Mouse (Mus musculus): ENCODE data around the gene Drc3. TPM values are rescaled to one million over a fixed set of nuclear protein-coding genes. Genes with fewer than 3 reads are reported as not detected.

Drc3 gene
- 1.9 and 2.6 TPM in 2 replicates for polyA plus RNA-seq (2016; fragmentation: Nextera tagmentation; extraction: Ambion mirVana)

DNA sequence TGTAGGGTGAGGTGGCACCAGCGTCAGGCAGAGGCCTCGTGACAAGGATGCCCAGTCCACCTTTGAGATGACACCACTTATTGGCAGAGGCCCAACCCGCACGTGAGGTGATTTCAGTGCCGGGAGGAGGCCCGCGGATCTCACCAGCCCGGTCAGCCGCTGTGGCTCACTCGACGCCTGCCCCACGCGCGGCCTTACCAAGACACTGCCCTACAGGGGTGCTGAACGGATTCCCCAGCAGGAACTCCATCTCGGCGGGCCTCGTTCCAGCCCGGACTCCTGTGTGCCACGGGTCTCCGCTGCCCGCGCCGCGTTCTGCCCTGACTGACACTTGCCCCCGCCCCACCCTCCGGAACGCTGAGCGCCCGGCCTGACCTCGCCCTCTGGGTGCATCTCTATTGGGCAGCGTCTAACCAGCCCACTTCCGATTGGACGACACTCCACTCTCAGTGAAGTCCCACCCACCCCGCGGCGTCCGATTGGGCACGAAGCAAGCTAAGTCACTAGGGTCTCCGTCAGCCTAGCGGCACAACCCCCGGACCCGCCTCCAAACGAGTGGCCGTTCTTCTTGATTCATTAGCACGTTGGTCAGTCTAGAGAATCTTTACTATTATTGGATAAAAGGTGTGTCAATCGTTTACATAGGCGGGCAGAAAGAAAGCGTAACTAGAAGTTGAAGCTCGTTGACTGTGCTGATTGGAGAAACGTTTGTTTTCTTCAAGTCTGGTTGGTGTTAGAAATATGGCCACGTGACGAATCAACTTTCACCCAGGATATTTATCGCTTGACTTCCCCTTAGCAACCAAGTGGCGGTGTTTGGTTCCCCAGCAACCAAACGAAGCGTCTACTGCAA is at the start of gene Drc3, which contains the start of gene Tom1l2:
TSS of gene Drc3 (plus strand) at position 771 of the 853 bp plus-strand sequence.
TSS of gene Tom1l2 (minus strand) at position 347 of the 853 bp plus-strand sequence.
- Histone ChIP-seq H3K27ac (no peak within 1 kb of the TSS), H3K9me3 (no peaks in the 10 kb centered on the region), H3K27me3 (replicated peaks) (no peaks in the 10 kb centered on the region), H3K4me2 (replicated peaks) (peak within 1 kb of the TSS; percentile 89), H3K4me1 (peaks cover 12% of the 10 kb centered on the region), H3K4me3 (peak within 1 kb of the TSS; percentile 70), H3K9ac (peak within 1 kb of the TSS; percentile 73), H3K36me3 (no peaks in the 10 kb centered on the region)
- ATAC-seq (ENCODE audit: low FRiP score, low read depth): peak; percentile 100
- under 1% methylated on average over 57 of the region's 57 CpGs for WGBS

DNA sequence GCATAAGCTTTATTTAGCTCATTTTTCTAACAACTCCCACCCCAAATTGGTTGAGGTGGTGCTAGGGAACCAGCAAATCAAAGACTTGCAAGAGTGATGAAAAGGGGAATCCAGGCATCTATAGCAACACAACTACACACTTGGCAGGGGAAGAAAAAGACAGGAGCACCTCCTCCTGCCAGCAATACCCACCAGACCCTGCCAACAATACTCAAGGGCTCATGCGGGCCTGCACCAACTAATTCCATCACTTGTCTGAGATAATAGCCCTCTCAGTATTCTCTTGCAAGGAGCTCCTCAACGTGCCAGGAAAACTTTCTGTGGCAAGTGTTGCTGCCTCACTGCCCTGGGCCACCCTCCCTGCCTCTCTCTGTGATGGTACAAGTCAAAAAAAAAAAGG is 49.6 kb upstream of the Drc3 start:
- Histone ChIP-seq H3K4me2 (replicated peaks) (no peak overlapping the region), H3K27ac (no peak overlapping the region), H3K27me3 (replicated peaks) (no peaks in the 10 kb centered on the region), H3K4me1 (peaks cover 27% of the 10 kb centered on the region), H3K9ac (no peak overlapping the region), H3K9me3 (no peaks in the 10 kb centered on the region), H3K4me3 (no peak overlapping the region), H3K36me3 (no peaks in the 10 kb centered on the region)
- no peak for ATAC-seq (ENCODE audit: low FRiP score, low read depth)
- WGBS: 84% methylated on average over 2 of the region's 2 CpGs

DNA sequence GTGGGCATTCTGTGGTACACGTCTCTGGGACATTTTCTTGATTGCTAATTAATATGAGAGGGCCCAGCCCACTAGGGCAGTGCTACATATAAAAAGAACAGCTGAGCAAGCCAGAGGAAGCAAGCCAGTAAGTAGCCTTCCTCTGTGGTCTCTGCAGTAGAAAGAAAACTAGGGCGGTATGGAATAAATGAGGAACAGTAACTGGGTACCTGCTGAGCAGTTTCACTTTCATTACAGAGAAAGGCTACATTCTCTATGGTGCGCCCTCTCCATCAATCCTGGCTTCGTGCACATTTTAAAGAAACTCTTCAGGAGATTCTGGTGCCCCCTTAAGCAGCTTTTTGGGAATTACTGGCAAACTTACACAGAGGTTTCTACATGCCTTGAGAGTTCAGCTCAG is 47.5 kb upstream of the Drc3 start:
- Histone ChIP-seq H3K27ac (no peak overlapping the region), H3K9ac (no peak overlapping the region), H3K4me1 (peaks cover 32% of the 10 kb centered on the region), H3K36me3 (no peaks in the 10 kb centered on the region), H3K9me3 (no peaks in the 10 kb centered on the region), H3K4me2 (replicated peaks) (no peak overlapping the region), H3K27me3 (replicated peaks) (no peaks in the 10 kb centered on the region), H3K4me3 (no peak overlapping the region)
- 57% methylated on average over 4 of the region's 4 CpGs for WGBS
- no peak for ATAC-seq (ENCODE audit: low FRiP score, low read depth)

DNA sequence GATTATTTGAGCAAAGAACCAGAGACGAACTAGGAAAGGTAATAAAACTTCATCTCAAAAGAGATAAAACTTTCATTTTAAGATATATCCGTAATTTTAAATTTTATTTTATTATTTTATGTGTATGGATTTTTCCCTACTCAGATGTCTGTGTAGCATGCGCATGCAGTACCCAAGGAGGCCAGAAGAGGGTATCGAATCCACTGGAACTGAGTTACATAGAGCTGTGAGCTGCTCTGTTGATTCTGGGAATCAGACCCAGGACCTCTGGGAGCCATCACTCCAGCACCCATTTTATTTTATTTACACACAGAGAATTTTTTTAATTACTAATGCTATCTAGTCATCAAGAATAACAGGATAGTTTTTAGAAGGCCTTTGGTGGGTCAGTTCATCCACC is 46.3 kb upstream of the Drc3 start:
- H3K27me3 ChIP-seq (replicated peaks): no peaks in the 10 kb centered on the region
- no peak overlapping the region for H3K4me3 ChIP-seq
- no peaks in the 10 kb centered on the region for H3K36me3 ChIP-seq
- H3K27ac ChIP-seq: no peak overlapping the region
- no peak overlapping the region for H3K9ac ChIP-seq
- H3K4me2 ChIP-seq (replicated peaks): no peak overlapping the region
- H3K4me1 ChIP-seq: peaks cover 33% of the 10 kb centered on the region
- H3K9me3 ChIP-seq: no peaks in the 10 kb centered on the region
- ATAC-seq (ENCODE audit: low FRiP score, low read depth): no peak
- 63% methylated on average over 4 of the region's 4 CpGs for WGBS

DNA sequence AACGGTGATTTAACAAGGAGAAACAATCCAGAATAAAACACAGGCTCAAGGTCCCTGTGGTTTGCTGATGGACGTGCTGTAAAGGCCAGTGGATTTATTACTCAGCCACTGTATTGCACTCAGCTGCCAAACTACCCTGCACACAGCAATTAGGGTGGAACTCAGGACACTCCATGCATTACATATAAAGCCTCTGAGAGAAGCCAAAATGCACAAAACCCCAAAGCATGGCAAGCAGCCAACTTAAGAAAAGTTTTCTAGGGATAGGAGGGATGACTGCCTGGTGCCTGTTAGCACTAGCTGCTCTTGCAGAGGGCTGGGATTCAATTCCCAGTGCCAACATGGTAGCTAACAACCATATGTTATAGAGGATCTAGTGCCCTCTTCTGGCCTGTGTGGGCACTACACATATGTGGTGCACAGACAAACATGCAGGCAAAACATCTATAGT is 45.7 kb upstream of the Drc3 start:
- no peaks in the 10 kb centered on the region for H3K27me3 ChIP-seq (replicated peaks)
- no peaks in the 10 kb centered on the region for H3K9me3 ChIP-seq
- ATAC-seq (ENCODE audit: low FRiP score, low read depth): no peak
- H3K27ac ChIP-seq: no peak overlapping the region
- peaks cover 33% of the 10 kb centered on the region for H3K4me1 ChIP-seq
- no peak overlapping the region for H3K9ac ChIP-seq
- WGBS: 68% methylated on average over 2 of the region's 2 CpGs
- H3K36me3 ChIP-seq: no peaks in the 10 kb centered on the region
- no peak overlapping the region for H3K4me2 ChIP-seq (replicated peaks)
- no peak overlapping the region for H3K4me3 ChIP-seq

DNA sequence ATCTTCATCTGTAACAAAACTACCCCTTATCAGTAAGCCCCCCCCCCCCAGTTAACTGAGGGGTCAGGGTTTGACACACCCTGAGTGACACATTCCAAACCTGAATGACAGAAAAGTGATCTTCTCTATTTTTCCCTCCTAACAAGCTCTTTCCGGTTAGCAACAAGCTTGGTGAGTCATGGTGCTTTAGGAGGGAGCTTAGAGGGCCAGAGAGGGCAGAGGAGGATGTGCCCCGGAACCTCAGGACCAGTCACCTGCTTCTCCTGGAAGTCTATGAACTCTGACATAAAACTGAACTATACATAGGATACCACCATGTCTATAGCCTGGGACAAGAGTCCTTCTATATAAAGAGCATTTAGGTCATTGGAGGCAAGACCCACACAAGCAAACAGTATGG is 45.1 kb upstream of the Drc3 start:
- H3K9me3 ChIP-seq: no peaks in the 10 kb centered on the region
- no peaks in the 10 kb centered on the region for H3K36me3 ChIP-seq
- no peak overlapping the region for H3K9ac ChIP-seq
- no peak overlapping the region for H3K4me2 ChIP-seq (replicated peaks)
- ATAC-seq (ENCODE audit: low FRiP score, low read depth): no peak
- H3K27ac ChIP-seq: no peak overlapping the region
- H3K27me3 ChIP-seq (replicated peaks): no peaks in the 10 kb centered on the region
- H3K4me1 ChIP-seq: peaks cover 38% of the 10 kb centered on the region
- no peak overlapping the region for H3K4me3 ChIP-seq
- 91% methylated on average over 2 of the region's 2 CpGs for WGBS

DNA sequence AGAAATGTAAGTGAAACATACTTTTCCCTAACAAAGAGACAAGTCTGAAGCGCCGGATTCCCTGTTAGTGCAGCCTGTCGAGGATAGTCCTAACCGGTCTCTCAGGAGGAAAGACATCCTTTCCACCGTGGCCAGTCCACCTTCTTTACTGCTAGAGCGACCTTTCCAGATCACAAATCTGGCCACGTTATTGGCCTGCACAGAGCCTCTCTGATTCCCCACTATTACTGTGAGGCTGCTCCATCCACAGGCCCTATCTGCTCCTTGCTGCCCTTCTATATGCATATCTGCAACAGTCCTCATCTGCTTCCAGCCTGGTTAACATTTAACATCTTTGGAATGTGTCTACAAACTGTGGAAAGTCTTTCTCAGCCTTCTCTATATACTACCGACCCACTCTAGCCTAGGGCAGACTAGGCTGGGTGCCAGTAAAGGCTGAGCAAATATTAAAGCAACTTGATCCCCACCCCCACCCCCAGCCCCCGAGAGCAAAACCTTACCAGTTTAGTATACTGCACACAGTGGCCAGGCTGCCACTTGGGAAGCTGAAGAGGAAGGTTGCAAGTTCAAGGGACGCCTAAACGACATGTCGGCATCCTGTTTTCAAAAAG is 44.5 kb upstream of the Drc3 start:
- Histone ChIP-seq H3K4me2 (replicated peaks) (no peak overlapping the region), H3K27me3 (replicated peaks) (no peaks in the 10 kb centered on the region), H3K9ac (no peak overlapping the region), H3K4me3 (no peak overlapping the region), H3K27ac (0 out of 2 replicates have a peak overlapping the region, but pooled peaks have one; percentile 3), H3K36me3 (no peaks in the 10 kb centered on the region), H3K4me1 (peaks cover 38% of the 10 kb centered on the region), H3K9me3 (no peaks in the 10 kb centered on the region)
- no peak for ATAC-seq (ENCODE audit: low FRiP score, low read depth)
- 76% methylated on average over 12 of the region's 12 CpGs for WGBS

DNA sequence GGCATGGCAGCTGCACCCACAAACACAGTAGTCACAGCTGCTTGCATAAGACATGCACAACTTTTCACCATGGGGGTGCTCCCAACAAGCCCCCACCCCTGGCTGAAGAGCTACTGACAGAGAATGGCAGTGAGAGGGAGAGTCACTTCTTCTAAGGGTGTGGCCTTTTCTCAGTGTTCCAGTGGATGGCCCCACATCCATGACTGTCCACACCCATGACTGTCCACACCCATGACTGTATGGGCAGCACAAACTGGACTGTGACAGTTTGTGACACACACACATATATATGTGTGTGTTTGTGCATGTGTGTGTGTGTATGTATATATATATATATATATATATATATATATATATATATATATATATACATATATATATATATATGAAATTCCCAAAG is 43.3 kb upstream of the Drc3 start:
- Histone ChIP-seq H3K4me1 (peaks cover 38% of the 10 kb centered on the region), H3K4me2 (replicated peaks) (no peak overlapping the region), H3K4me3 (no peak overlapping the region), H3K27ac (no peak overlapping the region), H3K9me3 (no peaks in the 10 kb centered on the region), H3K27me3 (replicated peaks) (no peaks in the 10 kb centered on the region), H3K36me3 (no peaks in the 10 kb centered on the region), H3K9ac (no peak overlapping the region)
- no peak for ATAC-seq (ENCODE audit: low FRiP score, low read depth)

DNA sequence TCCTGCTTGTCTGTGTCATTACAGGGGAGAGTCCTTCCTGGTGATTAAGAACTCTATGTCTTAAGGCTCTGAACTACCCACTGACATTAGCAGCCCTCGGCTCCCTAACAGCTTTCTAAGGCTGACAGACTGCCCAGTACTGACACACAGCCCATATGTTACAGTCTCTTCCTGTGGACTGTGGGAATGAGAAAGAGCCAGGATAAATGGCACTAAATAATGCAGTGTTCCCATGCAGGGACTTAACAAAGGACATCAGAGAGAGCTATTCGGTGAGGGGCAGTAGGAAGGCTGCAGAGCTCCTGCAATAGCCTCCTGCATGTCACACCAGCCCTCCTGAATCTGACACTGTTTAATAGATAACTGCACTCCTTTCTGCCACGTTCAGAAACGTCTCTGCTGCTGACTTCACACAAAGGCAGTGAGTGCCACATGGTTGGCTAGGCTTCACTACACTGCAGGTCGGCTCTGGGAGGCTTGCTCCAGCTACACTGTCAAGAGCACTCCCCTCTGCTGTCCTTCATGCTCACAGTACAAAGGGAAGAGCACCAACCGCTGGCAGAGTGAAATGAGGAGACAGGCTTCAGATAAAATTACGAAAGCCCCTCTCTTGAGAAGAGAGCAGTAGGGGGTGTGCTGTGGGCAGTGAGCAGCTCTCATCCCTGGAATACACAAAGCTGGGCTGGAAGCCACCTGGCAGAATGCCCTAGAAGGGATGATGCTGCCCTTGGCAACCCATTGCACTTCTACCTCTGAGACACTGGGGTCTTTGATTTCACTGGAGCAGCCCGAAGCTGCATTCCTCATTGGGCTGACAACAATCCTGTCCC is 41.9 kb upstream of the Drc3 start:
- WGBS: 2% methylated on average over 8 of the region's 8 CpGs
- Histone ChIP-seq H3K27ac (peak overlapping the region; percentile 90), H3K4me1 (peaks cover 39% of the 10 kb centered on the region), H3K36me3 (no peaks in the 10 kb centered on the region), H3K4me3 (no peak overlapping the region), H3K27me3 (replicated peaks) (no peaks in the 10 kb centered on the region), H3K4me2 (replicated peaks) (peak overlapping the region; percentile 44), H3K9ac (peak overlapping the region; percentile 51), H3K9me3 (no peaks in the 10 kb centered on the region)
- ATAC-seq (ENCODE audit: low FRiP score, low read depth): peak; percentile 95

DNA sequence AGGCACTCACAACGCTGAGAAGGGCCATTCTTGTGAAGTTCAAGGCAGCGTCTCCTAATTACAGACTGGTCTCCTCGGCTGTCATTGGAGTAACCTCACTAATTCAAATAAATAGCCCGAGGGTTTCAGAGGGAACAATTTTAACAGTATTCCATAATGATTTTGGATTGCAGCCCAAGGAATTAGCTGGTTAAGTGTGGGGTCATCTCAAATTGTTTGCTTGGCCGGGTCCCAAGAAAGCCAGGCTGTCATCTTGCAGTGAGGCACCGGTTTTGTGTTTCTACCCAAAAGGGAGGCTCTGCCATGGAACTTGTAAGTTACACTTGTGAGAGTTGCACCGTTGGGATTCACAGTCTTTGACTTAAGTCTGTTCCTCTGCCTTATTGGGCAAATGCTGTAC is 36.9 kb upstream of the Drc3 start:
- Histone ChIP-seq H3K9ac (no peak overlapping the region), H3K27me3 (replicated peaks) (no peaks in the 10 kb centered on the region), H3K27ac (no peak overlapping the region), H3K9me3 (no peaks in the 10 kb centered on the region), H3K4me2 (replicated peaks) (no peak overlapping the region), H3K36me3 (no peaks in the 10 kb centered on the region), H3K4me3 (no peak overlapping the region), H3K4me1 (peaks cover 59% of the 10 kb centered on the region)
- ATAC-seq (ENCODE audit: low FRiP score, low read depth): no peak
- WGBS: 63% methylated on average over 7 of the region's 7 CpGs

DNA sequence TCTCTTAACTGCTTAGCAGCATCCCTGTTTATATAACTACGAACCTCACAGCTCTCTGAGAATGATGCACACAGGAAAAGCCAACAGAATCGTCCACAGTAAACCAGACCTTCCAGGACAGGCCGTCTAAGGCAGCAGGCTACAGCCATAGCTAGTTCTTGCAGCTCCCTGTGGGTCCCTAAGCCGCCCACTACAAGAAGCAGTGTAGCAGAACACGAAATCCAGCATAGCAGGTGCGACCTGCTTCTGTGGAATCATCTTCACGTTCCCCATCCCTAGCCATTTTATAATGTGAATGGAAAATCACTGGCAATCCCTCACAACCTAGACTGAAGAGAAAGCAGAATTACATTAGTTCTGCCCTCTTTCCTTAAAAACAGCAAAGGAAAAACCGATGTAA is 36.2 kb upstream of the Drc3 start:
- WGBS: 81% methylated on average over 8 of the region's 8 CpGs
- no peak overlapping the region for H3K27ac ChIP-seq
- no peak for ATAC-seq (ENCODE audit: low FRiP score, low read depth)
- H3K27me3 ChIP-seq (replicated peaks): no peaks in the 10 kb centered on the region
- H3K9ac ChIP-seq: 0 out of 2 replicates have a peak overlapping the region, but pooled peaks have one; percentile 5
- H3K36me3 ChIP-seq: no peaks in the 10 kb centered on the region
- H3K4me2 ChIP-seq (replicated peaks): no peak overlapping the region
- no peaks in the 10 kb centered on the region for H3K9me3 ChIP-seq
- no peak overlapping the region for H3K4me3 ChIP-seq
- peaks cover 52% of the 10 kb centered on the region for H3K4me1 ChIP-seq
